Mouse (Mus musculus): ENCODE data around the gene Hspa12b. TPM values are rescaled to one million over a fixed set of nuclear protein-coding genes. Genes with fewer than 3 reads are reported as not detected.
"Not testable (repeated sequence)": the region's sequence is repeated elsewhere in the genome, so short reads cannot be mapped to it uniquely, and the experiment has no call there.

The Hspa12b gene
- 9.7 and 10.5 TPM in 2 replicates for polyA plus RNA-seq (2012; rRNA removed)

GRCm38 (mm10) chr2:131127161-131127730 is at the start of gene Hspa12b:
TSS of gene Hspa12b (plus strand) at chr2:131127280.
- DNase-seq (ENCODE audit: extremely low spot score in 1 of 2, low spot score in 1 of 2): no peak

- DNase-seq (ENCODE audit: extremely low spot score in 1 of 2, low spot score in 1 of 2): no peak
Observed at GRCm38 (mm10) chr2:131080507-131080906, 46.6 kb upstream of the Hspa12b start.

- DNase-seq (ENCODE audit: extremely low spot score in 1 of 2, low spot score in 1 of 2): no peak
Observed at GRCm38 (mm10) chr2:131084206-131084605, 42.9 kb upstream of the Hspa12b start.

GRCm38 (mm10) chr2:131086667-131087390 is 40.3 kb upstream of the Hspa12b start, which contains the start of gene Siglec1:
TSS of gene Siglec1 (minus strand) at chr2:131086765.
- no peak for DNase-seq (ENCODE audit: extremely low spot score in 1 of 2, low spot score in 1 of 2)

GRCm38 (mm10) chr2:131088581-131088980 is 38.5 kb upstream of the Hspa12b start:
- DNase-seq (ENCODE audit: extremely low spot score in 1 of 2, low spot score in 1 of 2): no peak

- DNase-seq (ENCODE audit: extremely low spot score in 1 of 2, low spot score in 1 of 2): no peak
Observed at GRCm38 (mm10) chr2:131089634-131090033, 37.4 kb upstream of the Hspa12b start.

- DNase-seq (ENCODE audit: extremely low spot score in 1 of 2, low spot score in 1 of 2): no peak
Observed at GRCm38 (mm10) chr2:131090852-131091251, 36.2 kb upstream of the Hspa12b start.

GRCm38 (mm10) chr2:131093577-131093976 is 33.5 kb upstream of the Hspa12b start:
- no peak for DNase-seq (ENCODE audit: extremely low spot score in 1 of 2, low spot score in 1 of 2)

- peak; percentile 37 to 89 for DNase-seq (ENCODE audit: extremely low spot score in 1 of 2, low spot score in 1 of 2)
Observed at GRCm38 (mm10) chr2:131094823-131095222, 32.3 kb upstream of the Hspa12b start.

- peak in 1 of 2 experiments; percentile 48 for DNase-seq (ENCODE audit: extremely low spot score in 1 of 2, low spot score in 1 of 2)
Observed at GRCm38 (mm10) chr2:131096101-131096795, 30.8 kb upstream of the Hspa12b start.

- no peak for DNase-seq (ENCODE audit: extremely low spot score in 1 of 2, low spot score in 1 of 2)
Observed at GRCm38 (mm10) chr2:131097087-131097486, 30.0 kb upstream of the Hspa12b start.

GRCm38 (mm10) chr2:131101530-131101929 is 25.6 kb upstream of the Hspa12b start:
- no peak for DNase-seq (ENCODE audit: extremely low spot score in 1 of 2, low spot score in 1 of 2)

GRCm38 (mm10) chr2:131104021-131104420 is 23.1 kb upstream of the Hspa12b start:
- DNase-seq (ENCODE audit: extremely low spot score in 1 of 2, low spot score in 1 of 2): peak in 1 of 2 experiments; percentile 36

GRCm38 (mm10) chr2:131105061-131105460 is 22.0 kb upstream of the Hspa12b start:
- not testable (repeated sequence) for DNase-seq (ENCODE audit: extremely low spot score in 1 of 2, low spot score in 1 of 2)

GRCm38 (mm10) chr2:131105989-131106388 is 21.1 kb upstream of the Hspa12b start:
- DNase-seq (ENCODE audit: extremely low spot score in 1 of 2, low spot score in 1 of 2): no peak

GRCm38 (mm10) chr2:131118968-131119574 is 8.0 kb upstream of the Hspa12b start:
- DNase-seq (ENCODE audit: extremely low spot score in 1 of 2, low spot score in 1 of 2): no peak

- DNase-seq (ENCODE audit: extremely low spot score in 1 of 2, low spot score in 1 of 2): no peak
Observed at GRCm38 (mm10) chr2:131124166-131124565, 2.9 kb upstream of the Hspa12b start.

- DNase-seq (ENCODE audit: extremely low spot score in 1 of 2, low spot score in 1 of 2): no peak
Observed at GRCm38 (mm10) chr2:131125157-131125963, 1.7 kb upstream of the Hspa12b start.

GRCm38 (mm10) chr2:131125964-131126815 is 890 bp upstream of the Hspa12b start:
- DNase-seq (ENCODE audit: extremely low spot score in 1 of 2, low spot score in 1 of 2): no peak

All from frontal cortex, adult 2 months (tissue).